Mouse (Mus musculus) left cerebral cortex, postnatal 4 days (tissue): ENCODE measurements around the gene Olfr107. TPM values are rescaled to one million over a fixed set of nuclear protein-coding genes. Genes with fewer than 3 reads are reported as not detected.

ENCODE experiments used
- DNase-seq: peaks from one replicate; pipeline ENCODE4 v3.0.0-alpha.2; 2022
- intact Hi-C: fragments of 180-260 bp; cut with DNase I; formaldehyde crosslinking; loops from one replicate; pipeline ENCODE4 v1.15.1; 2025
- total RNA-seq, 2 experiments: library from RNA; stranded (reverse); gene quantifications; 2 replicates each; pipeline ENCODE4 v1.2.3; 2021

Olfr107 gene
- total RNA-seq, result not detected

- intact Hi-C loops, result no loop called here
- no peak for DNase-seq
Measured at GRCm38 (mm10) chr17:37398926-37399325, at the start of gene Olfr107. Gene Olfr107, plus strand, starts transcription at chr17:37399226.

DNA sequence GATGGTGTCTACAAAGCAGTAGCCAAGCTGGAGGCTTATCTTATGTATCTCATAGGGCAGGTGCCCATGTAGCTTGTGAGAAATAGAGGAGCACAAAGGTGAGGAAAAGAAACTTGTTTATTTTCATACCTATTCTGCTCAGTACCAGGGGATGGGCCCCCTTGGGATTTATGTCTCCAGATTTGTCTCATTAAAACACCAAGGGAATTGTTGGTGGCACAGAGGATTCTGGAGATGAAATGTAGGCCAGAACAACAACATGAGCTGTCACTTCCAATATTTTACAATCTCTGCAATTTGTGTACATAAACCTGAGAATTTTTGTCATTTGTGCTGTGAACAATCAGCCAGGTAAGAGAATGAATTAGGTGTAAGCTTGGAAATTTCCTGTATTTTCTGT is 39.7 kb upstream of the Olfr107 start, which contains the start of gene Olfr104-ps:
Gene Olfr104-ps, plus strand, starts transcription at position 301 of the 400 bp plus-strand sequence.
- DNase-seq, result no peak
- intact Hi-C loops, result no loop called here

- no peak for DNase-seq
- intact Hi-C loops, result no loop called here
Measured at GRCm38 (mm10) chr17:37378733-37379132, 20.3 kb upstream of the Olfr107 start, which contains the start of gene Olfr105-ps. Gene Olfr105-ps, plus strand, starts transcription at chr17:37379033.

DNA sequence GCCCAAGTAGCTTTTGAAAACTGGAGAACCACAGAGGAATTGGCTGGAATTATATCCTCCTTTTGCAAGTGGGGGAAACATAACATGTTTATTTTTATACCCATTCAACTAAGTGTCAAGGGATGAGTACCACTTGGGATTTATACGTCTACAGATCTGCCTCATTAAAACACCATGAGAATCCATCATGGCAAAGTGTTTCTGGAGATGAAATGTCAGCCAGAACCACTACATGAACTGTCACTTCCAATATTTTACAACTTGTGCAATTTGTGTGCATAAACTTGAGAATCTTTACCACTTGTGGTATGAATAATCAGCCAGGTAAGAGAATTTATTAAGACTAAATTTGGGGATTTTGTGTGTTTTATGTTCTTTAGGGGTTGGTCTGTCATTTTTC is 8.9 kb upstream of the Olfr107 start, which contains the start of gene Olfr106-ps:
Gene Olfr106-ps, plus strand, starts transcription at position 301 of the 400 bp plus-strand sequence.
- DNase-seq, result no peak
- intact Hi-C loops, result no loop called here

- intact Hi-C loops, result no loop called here
- no peak for DNase-seq
Measured at GRCm38 (mm10) chr17:37413380-37413779, 14.4 kb downstream of the Olfr107 start.

DNA sequence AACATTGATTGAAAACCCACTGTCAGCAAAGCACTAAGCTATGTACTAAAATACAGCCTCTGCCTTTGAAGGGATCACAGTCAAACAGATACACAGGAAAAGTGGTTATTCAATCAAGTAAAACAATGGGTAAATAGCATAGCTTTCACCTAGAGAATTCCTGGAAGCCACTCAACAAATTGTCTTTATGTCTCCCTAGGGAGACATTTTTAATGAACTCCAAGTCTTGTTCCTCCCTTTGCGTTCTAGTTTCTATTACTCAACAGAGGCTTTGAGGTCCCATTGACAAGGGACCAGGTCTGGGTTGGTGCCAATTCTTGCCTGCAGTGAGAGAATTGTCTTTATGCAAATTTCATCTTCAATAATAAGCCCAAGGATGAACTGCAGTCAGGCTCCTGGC is 46.2 kb downstream of the Olfr107 start, which contains the start of gene Olfr108:
Gene Olfr108, plus strand, starts transcription at position 301 of the 400 bp plus-strand sequence.
- intact Hi-C loops, result no loop called here
- DNase-seq, result no peak

Other genes with a start within 250 kb of the Olfr107 start
- not detected for gene Olfr93, start 237.7 kb upstream of the Olfr107 start, total RNA-seq
- gene Ubd, start 205.3 kb upstream of the Olfr107 start, total RNA-seq, result not detected
- gene Olfr94, start 198.2 kb upstream of the Olfr107 start, total RNA-seq, result not detected
- not detected for gene Olfr95, start 186.1 kb upstream of the Olfr107 start, total RNA-seq
- not detected for gene Olfr96, start 179.1 kb upstream of the Olfr107 start, total RNA-seq
- gene Olfr97, start 161.9 kb upstream of the Olfr107 start, total RNA-seq, result not detected
- not detected for gene Olfr98, start 135.5 kb upstream of the Olfr107 start, total RNA-seq
- gene H2-M3, start 129.0 kb upstream of the Olfr107 start, total RNA-seq, result 1 to 10 TPM; 1.6 to 1.7 TPM
- not detected for gene Olfr99, start 115.8 kb upstream of the Olfr107 start, total RNA-seq
- gene Olfr101, start 94.9 kb upstream of the Olfr107 start, total RNA-seq, result not detected
- not detected for gene Olfr102, start 82.2 kb upstream of the Olfr107 start, total RNA-seq
- gene Olfr103, start 59.5 kb upstream of the Olfr107 start, total RNA-seq, result not detected
- not detected for gene Olfr104-ps, start 39.6 kb upstream of the Olfr107 start, total RNA-seq
- not detected for gene Olfr105-ps, start 20.2 kb upstream of the Olfr107 start, total RNA-seq
- not detected for gene Olfr106-ps, start 8.8 kb upstream of the Olfr107 start, total RNA-seq
- not detected for gene Olfr108, start 46.3 kb downstream of the Olfr107 start, total RNA-seq
- gene Olfr109, start 59.7 kb downstream of the Olfr107 start, total RNA-seq, result not detected
- gene H2-M2, start 84.3 kb downstream of the Olfr107 start, total RNA-seq, result not detected
- not detected for gene Olfr110, start 93.2 kb downstream of the Olfr107 start, total RNA-seq
- under 1 TPM in 1 of 2 experiments, not detected in 1; 0.18 TPM for gene Olfr111, start 108.8 kb downstream of the Olfr107 start, total RNA-seq
- not detected for gene Olfr112, start 170.2 kb downstream of the Olfr107 start, total RNA-seq
- gene Olfr113, start 178.4 kb downstream of the Olfr107 start, total RNA-seq, result not detected
- gene Olfr114, start 193.5 kb downstream of the Olfr107 start, total RNA-seq, result not detected
- gene Olfr115, start 227.9 kb downstream of the Olfr107 start, total RNA-seq, result not detected
- gene Olfr116, start 228.0 kb downstream of the Olfr107 start, total RNA-seq, result not detected